Mouse (Mus musculus): ENCODE results near the gene Dmbx1. TPM values are rescaled to one million over a fixed set of nuclear protein-coding genes. Genes with fewer than 3 reads are reported as not detected.
A peak's percentile ranks its signal among the peaks of the same experiment; 100 is the strongest.

The Dmbx1 gene
- total RNA-seq (2021): not detected
- long read RNA-seq, experiment 1: 0 reads
- long read RNA-seq, experiment 2: 0 reads

- DNase-seq (ENCODE audit: low spot score in 2 of 2): peak in 1 of 2 experiments; percentile 8
These were observed at the start of gene Dmbx1 for GRCm38 (mm10) chr4:115939295-115940102. Dmbx1 (minus strand) TSS chr4:115939926.

GRCm38 (mm10) chr4:115989382-115989781 is 49.7 kb upstream of the Dmbx1 start:
- DNase-seq (ENCODE audit: low spot score in 2 of 2): no peak

- no peak for DNase-seq (ENCODE audit: low spot score in 2 of 2)
These were observed 48.3 kb upstream of the Dmbx1 start for GRCm38 (mm10) chr4:115987858-115988530.

- DNase-seq (ENCODE audit: low spot score in 2 of 2): no peak
These were observed 47.7 kb upstream of the Dmbx1 start for GRCm38 (mm10) chr4:115987436-115987835.

GRCm38 (mm10) chr4:115984967-115985366 is 45.2 kb upstream of the Dmbx1 start:
- no peak for DNase-seq (ENCODE audit: low spot score in 2 of 2)

DNA sequence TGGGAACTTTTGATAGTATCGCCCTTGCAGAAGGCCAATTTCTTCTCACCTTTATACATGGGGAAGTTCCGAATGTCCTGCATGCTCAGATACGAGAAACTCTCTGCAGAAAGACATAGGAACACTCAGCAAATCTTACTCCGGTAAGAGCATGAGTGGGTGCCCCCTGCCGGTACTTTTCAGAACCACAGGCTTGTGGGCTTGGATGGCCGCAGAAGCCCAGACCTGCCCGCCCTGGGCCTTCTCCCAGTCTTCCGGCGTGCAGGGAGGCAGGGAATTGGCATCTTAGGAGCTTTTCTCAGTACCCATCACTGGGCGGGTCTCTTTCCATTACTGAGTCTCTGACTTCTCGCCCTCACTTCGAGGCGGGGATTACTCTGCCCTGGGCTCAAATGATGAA is 44.4 kb upstream of the Dmbx1 start:
- DNase-seq (ENCODE audit: low spot score in 2 of 2): peak; percentile 81 to 92

DNA sequence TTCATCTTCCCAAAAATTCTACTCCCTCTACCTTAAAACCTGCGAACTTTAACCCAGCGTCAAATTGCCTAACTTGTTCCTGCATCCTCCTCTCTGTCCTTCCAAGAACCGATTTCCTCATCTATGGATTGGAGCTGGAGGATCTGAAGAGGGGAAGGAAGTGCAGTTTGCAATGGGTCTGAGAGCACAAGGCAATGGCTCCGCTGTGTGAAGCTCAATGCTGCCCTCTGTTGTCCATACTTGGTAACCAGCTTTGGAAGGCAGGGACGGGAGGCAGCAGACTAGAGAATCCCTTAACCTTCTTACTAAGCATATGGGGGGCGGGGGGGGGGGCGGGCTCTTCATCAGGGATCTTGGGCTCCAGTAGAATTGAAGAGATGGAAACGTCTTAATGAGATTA is 41.0 kb upstream of the Dmbx1 start:
- DNase-seq (ENCODE audit: low spot score in 2 of 2): peak; percentile 76 to 85

- DNase-seq (ENCODE audit: low spot score in 2 of 2): no peak
These were observed 39.7 kb upstream of the Dmbx1 start for GRCm38 (mm10) chr4:115979437-115979836.

GRCm38 (mm10) chr4:115978911-115979310 is 39.2 kb upstream of the Dmbx1 start:
- DNase-seq (ENCODE audit: low spot score in 2 of 2): no peak

GRCm38 (mm10) chr4:115972543-115972942 is 32.8 kb upstream of the Dmbx1 start:
- DNase-seq (ENCODE audit: low spot score in 2 of 2): no peak

DNA sequence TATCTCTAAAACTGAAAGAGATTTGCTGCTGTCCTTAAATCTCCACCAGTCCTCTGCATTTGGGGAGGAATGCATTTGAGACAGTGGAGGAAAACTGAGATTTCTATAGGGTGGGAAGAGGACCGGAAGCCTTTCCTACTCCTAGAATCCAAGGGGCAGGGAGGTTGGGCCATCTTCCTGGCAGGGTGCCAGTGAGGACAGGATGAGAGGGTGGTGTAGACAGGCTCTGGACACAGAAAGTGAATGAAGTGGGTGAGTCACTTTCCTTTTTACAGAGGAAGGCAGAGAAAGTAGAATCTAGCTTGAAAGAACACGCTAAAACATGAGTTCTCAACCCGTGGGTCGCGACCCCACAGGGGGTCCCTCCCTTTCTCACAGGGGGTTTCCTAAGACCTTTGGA is 24.7 kb upstream of the Dmbx1 start:
- no peak for DNase-seq (ENCODE audit: low spot score in 2 of 2)

DNA sequence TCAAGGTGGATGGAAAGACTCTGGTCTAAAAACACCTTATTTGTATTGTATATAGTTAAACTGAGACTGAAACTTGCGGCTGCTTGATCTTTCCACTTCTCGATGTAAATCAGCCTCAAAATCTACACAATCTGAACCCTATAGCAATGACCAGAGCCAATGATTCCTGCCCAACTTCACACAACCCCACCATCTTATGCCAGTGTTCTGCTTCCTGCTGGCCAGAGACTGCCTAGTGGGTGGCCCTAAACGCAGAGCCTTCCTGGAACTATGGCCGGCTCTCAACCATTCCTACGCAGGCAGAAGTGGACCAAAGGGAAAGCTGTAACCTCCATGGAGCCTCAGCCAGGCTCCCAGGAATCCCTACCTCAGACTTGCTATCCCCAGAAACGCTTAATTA is 24.0 kb upstream of the Dmbx1 start:
- DNase-seq (ENCODE audit: low spot score in 2 of 2): no peak

GRCm38 (mm10) chr4:115962671-115963412 is 23.1 kb upstream of the Dmbx1 start:
- peak; percentile 32 to 52 for DNase-seq (ENCODE audit: low spot score in 2 of 2)

DNA sequence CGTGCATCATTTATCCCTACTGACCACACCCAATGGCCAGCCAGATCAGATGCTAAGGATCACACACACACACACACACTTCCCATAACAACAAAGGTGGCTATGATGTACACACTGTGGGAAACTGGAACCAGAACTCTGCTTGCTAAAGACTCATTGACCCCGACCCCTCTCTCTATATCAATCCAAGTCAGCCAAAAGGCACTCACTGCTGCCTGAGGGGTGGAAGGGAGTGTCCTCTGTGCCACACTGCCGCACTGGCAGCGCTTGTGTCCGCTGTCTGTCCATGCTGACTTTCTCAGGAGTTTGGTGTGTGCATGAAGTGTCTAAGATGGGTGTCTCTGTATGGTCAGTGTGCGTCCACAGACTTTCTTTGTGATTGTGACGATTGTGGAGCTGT is 22.3 kb upstream of the Dmbx1 start:
- no peak for DNase-seq (ENCODE audit: low spot score in 2 of 2)

GRCm38 (mm10) chr4:115959546-115959945 is 19.8 kb upstream of the Dmbx1 start:
- no peak for DNase-seq (ENCODE audit: low spot score in 2 of 2)

DNA sequence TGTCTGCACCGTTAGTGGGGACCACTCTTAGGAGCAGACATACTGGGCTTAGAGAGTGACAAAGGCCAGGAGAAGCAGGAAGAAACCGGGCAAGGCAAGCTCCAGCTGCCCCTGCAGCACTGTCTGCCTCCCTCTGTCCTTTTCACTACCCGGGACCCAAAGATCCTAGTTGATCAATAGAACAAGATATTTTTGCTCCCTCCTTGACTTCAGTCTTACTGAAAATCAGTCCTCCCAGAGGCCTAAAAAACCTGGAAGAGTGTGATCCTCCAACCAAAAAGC is 15.7 kb upstream of the Dmbx1 start:
- no peak for DNase-seq (ENCODE audit: low spot score in 2 of 2)

GRCm38 (mm10) chr4:115954656-115955493 is 15.1 kb upstream of the Dmbx1 start:
- no peak for DNase-seq (ENCODE audit: low spot score in 2 of 2)

DNA sequence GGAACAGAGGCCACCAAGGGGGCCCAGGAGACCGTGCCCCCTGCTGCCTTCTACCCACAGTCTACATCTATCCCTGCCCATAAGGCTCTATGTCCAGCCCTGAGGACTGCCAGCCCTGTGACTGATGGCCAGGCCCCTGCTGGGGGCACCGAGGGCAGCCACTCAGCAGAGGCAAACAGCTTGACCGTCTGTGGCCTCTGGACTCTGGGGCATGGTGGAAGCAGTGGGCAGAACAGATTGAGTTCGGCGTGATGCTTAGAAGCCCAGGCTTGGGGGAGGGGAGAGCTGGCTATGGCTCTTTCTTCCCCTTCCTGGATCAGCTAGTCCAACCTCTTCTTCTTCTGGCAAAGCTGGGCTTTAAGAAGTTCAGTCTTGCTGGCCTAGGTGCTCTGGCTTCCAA is 13.8 kb upstream of the Dmbx1 start:
- DNase-seq (ENCODE audit: low spot score in 2 of 2): no peak

DNA sequence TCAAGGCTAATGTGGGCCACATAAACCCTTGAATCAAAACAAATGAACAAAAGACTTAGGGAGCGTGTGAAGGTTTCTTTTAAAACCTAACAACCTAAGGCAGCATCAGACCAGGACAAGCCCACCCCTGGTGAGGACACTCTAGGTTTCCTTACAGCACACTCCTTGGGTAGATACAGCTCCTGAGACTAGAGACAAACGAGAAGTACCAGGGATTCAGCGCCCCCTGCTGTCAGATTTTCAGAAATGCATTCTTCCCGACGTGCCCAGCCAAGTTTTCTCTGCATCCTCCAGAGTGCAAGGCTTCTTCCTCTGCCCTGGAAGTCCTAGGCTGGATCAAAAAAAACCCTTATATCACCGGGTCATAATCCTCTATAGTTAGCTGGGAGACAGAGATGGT is 13.0 kb upstream of the Dmbx1 start:
- peak; percentile 70 to 77 for DNase-seq (ENCODE audit: low spot score in 2 of 2)

- no peak for DNase-seq (ENCODE audit: low spot score in 2 of 2)
These were observed 4.1 kb upstream of the Dmbx1 start for GRCm38 (mm10) chr4:115943669-115944314.

Measured in left cerebral cortex, adult 18-20 months (tissue).